Mouse (Mus musculus): Measurements from ENCODE around the gene Clec4a3. TPM values are rescaled to one million over a fixed set of nuclear protein-coding genes. Genes with fewer than 3 reads are reported as not detected.
"Not testable (repeated sequence)": the region's sequence is repeated elsewhere in the genome, so short reads cannot be mapped to it uniquely, and the experiment has no call there.

The Clec4a3 gene
- total RNA-seq (2021) = 1 to 10 TPM in 1 of 2 experiments, under 1 TPM in 1; 0.69 to 1.6 TPM

GRCm38 (mm10) chr6:122952401-122952800, at the start of gene Clec4a3:
Gene Clec4a3 (plus strand): TSS chr6:122952515.
- no peak for DNase-seq (ENCODE audit: extremely low spot score in 1 of 2, low spot score in 1 of 2)

- no peak for DNase-seq (ENCODE audit: extremely low spot score in 1 of 2, low spot score in 1 of 2)
Observed at GRCm38 (mm10) chr6:122919922-122920321, 32.4 kb upstream of the Clec4a3 start.

GRCm38 (mm10) chr6:122921451-122921850, 30.9 kb upstream of the Clec4a3 start, which contains the start of gene Clec4a1:
Gene Clec4a1 (plus strand): TSS chr6:122921848.
- no peak for DNase-seq (ENCODE audit: extremely low spot score in 1 of 2, low spot score in 1 of 2)

- DNase-seq (ENCODE audit: extremely low spot score in 1 of 2, low spot score in 1 of 2) = no peak
Observed at GRCm38 (mm10) chr6:122934845-122935244, 17.5 kb upstream of the Clec4a3 start.

GRCm38 (mm10) chr6:122939618-122940017, 12.7 kb upstream of the Clec4a3 start:
- no peak for DNase-seq (ENCODE audit: extremely low spot score in 1 of 2, low spot score in 1 of 2)

GRCm38 (mm10) chr6:122946760-122947159, 5.6 kb upstream of the Clec4a3 start:
- no peak for DNase-seq (ENCODE audit: extremely low spot score in 1 of 2, low spot score in 1 of 2)

- DNase-seq (ENCODE audit: extremely low spot score in 1 of 2, low spot score in 1 of 2) = no peak
Observed at GRCm38 (mm10) chr6:122964562-122964961, 12.2 kb downstream of the Clec4a3 start.

- DNase-seq (ENCODE audit: extremely low spot score in 1 of 2, low spot score in 1 of 2) = no peak
Observed at GRCm38 (mm10) chr6:122969048-122969447, 16.7 kb downstream of the Clec4a3 start.

- DNase-seq (ENCODE audit: extremely low spot score in 1 of 2, low spot score in 1 of 2) = no peak
Observed at GRCm38 (mm10) chr6:122989876-122990437, 37.6 kb downstream of the Clec4a3 start, which contains the start of gene Clec4a4. Gene Clec4a4 (plus strand): TSS chr6:122990367.

GRCm38 (mm10) chr6:123004696-123005095, 52.4 kb downstream of the Clec4a3 start:
- not testable (repeated sequence) for DNase-seq (ENCODE audit: extremely low spot score in 1 of 2, low spot score in 1 of 2)

GRCm38 (mm10) chr6:123005591-123005990, 53.3 kb downstream of the Clec4a3 start:
- DNase-seq (ENCODE audit: extremely low spot score in 1 of 2, low spot score in 1 of 2) = peak in 1 of 2 experiments; percentile 2

Other genes with a start within 250 kb of the Clec4a3 start
- not detected for gene Nanog, start 245.0 kb upstream of the Clec4a3 start, total RNA-seq (2021)
- 100 to 1,000 TPM; 115 to 119 TPM for gene Slc2a3, start 150.9 kb upstream of the Clec4a3 start, total RNA-seq (2021)
- gene Foxj2, start 132.6 kb upstream of the Clec4a3 start, total RNA-seq (2021) = 10 to 100 TPM; 27.5 to 29.0 TPM
- gene C3ar1, start 96.4 kb upstream of the Clec4a3 start, total RNA-seq (2021) = 1 to 10 TPM in 1 of 2 experiments, under 1 TPM in 1; 0.62 to 1.2 TPM
- gene Necap1, start 78.0 kb upstream of the Clec4a3 start, total RNA-seq (2021) = 100 to 1,000 TPM; 205 to 214 TPM
- under 1 TPM; 0.38 to 0.44 TPM for gene Clec4a1, start 30.7 kb upstream of the Clec4a3 start, total RNA-seq (2021)
- gene Clec4a4, start 37.9 kb downstream of the Clec4a3 start, total RNA-seq (2021) = not detected
- not detected for gene Clec4b1, start 97.4 kb downstream of the Clec4a3 start, total RNA-seq (2021)
- gene Clec4a2, start 153.9 kb downstream of the Clec4a3 start, total RNA-seq (2021) = 1 to 10 TPM; 1.7 to 2.7 TPM
- gene Clec4b2, start 220.4 kb downstream of the Clec4a3 start, total RNA-seq (2021) = not detected